Mouse (Mus musculus): Measurements from ENCODE around the gene Lasp1. TPM values are rescaled to one million over a fixed set of nuclear protein-coding genes. Genes with fewer than 3 reads are reported as not detected.
A peak's percentile ranks its signal among the peaks of the same experiment; 100 is the strongest.

Lasp1 gene
- polyA plus RNA-seq, 1 experiment: 167 TPM

- no peaks in the 10 kb centered on the region; the same call in 1 of the 2 replicates for H3K36me3 ChIP-seq (ENCODE audit: control insufficient read depth, insufficient read depth, low read length)
- H3K4me1 ChIP-seq (replicated peaks; ENCODE audit: control insufficient read depth, insufficient read depth, low read length): peaks cover 31% of the 10 kb centered on the region
- WGBS: 15% methylated on average over 6 of the region's 6 CpGs
- TF ChIP-seq POLR2A (IDR thresholded peaks at IDR 0.05; ENCODE audit: control insufficient read depth, extremely low read depth, insufficient read depth, low read length, poor library complexity) (no peak), CTCF (IDR thresholded peaks at IDR 0.05; ENCODE audit: borderline replicate concordance, control insufficient read depth, extremely low read depth, insufficient read depth, low read length, poor library complexity) (no peak)
- no peaks in the 10 kb centered on the region for H3K27me3 ChIP-seq (ENCODE audit: control insufficient read depth, insufficient read depth, low read length)
- no peak for DNase-seq
- peak within 1 kb of the TSS; percentile 42 for H3K4me3 ChIP-seq (ENCODE audit: control insufficient read depth, insufficient read depth, low read length)
- peak within 1 kb of the TSS; percentile 43 for H3K27ac ChIP-seq (ENCODE audit: control insufficient read depth, insufficient read depth, low read length)
Observed at GRCm38 (mm10) chr11:97840539-97840954, 41.7 kb downstream of the Lasp1 start, which contains the start of gene B230217C12Rik. Gene B230217C12Rik, plus strand, starts transcription at chr11:97840780.

- peak overlapping the region; percentile 42 for H3K4me3 ChIP-seq (ENCODE audit: control insufficient read depth, insufficient read depth, low read length)
- no peaks in the 10 kb centered on the region; the same call in 1 of the 2 replicates for H3K36me3 ChIP-seq (ENCODE audit: control insufficient read depth, insufficient read depth, low read length)
- peaks cover 26% of the 10 kb centered on the region for H3K4me1 ChIP-seq (replicated peaks; ENCODE audit: control insufficient read depth, insufficient read depth, low read length)
- 0 out of 2 replicates have a peak overlapping the region, but pooled peaks have one; percentile 36 for H3K27ac ChIP-seq (ENCODE audit: control insufficient read depth, insufficient read depth, low read length)
- DNase-seq: peak; percentile 68
- no peak for TF ChIP-seq POLR2A (IDR thresholded peaks at IDR 0.05; ENCODE audit: control insufficient read depth, extremely low read depth, insufficient read depth, low read length, poor library complexity)
- TF ChIP-seq CTCF (IDR thresholded peaks at IDR 0.05; ENCODE audit: borderline replicate concordance, control insufficient read depth, extremely low read depth, insufficient read depth, low read length, poor library complexity): no peak
- H3K27me3 ChIP-seq (ENCODE audit: control insufficient read depth, insufficient read depth, low read length): no peaks in the 10 kb centered on the region
- 13% methylated on average over 22 of the region's 22 CpGs for WGBS
Observed at GRCm38 (mm10) chr11:97840991-97841661, 42.3 kb downstream of the Lasp1 start.

DNA sequence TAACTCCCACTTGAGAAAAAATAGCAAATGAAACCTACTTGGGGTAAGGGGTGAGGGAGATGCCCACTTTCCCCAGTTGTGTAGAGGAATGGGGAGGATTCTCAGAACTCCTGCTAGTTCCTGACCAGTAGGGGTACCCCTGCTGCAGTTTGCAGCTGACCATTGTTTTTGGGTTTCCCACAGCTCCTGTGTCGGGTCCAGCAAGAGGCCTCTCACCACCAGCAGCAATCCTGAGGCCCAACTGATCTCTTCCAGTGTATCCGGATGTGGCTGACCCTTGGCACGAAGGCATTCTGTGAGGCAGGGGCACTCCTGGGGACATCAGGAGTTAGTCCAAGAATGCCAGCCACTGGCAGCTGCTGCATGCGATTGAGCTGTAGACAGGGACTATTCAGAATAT is 43.2 kb downstream of the Lasp1 start:
- TF ChIP-seq POLR2A (IDR thresholded peaks at IDR 0.05; ENCODE audit: control insufficient read depth, extremely low read depth, insufficient read depth, low read length, poor library complexity): no peak
- TF ChIP-seq CTCF (IDR thresholded peaks at IDR 0.05; ENCODE audit: borderline replicate concordance, control insufficient read depth, extremely low read depth, insufficient read depth, low read length, poor library complexity): no peak
- no peaks in the 10 kb centered on the region for H3K27me3 ChIP-seq (ENCODE audit: control insufficient read depth, insufficient read depth, low read length)
- no peaks in the 10 kb centered on the region; the same call in 1 of the 2 replicates for H3K36me3 ChIP-seq (ENCODE audit: control insufficient read depth, insufficient read depth, low read length)
- WGBS: 97% methylated on average over 4 of the region's 4 CpGs
- no peak for DNase-seq
- peaks cover 18% of the 10 kb centered on the region for H3K4me1 ChIP-seq (replicated peaks; ENCODE audit: control insufficient read depth, insufficient read depth, low read length)
- no peak overlapping the region for H3K27ac ChIP-seq (ENCODE audit: control insufficient read depth, insufficient read depth, low read length)
- no peak overlapping the region for H3K4me3 ChIP-seq (ENCODE audit: control insufficient read depth, insufficient read depth, low read length)

DNA sequence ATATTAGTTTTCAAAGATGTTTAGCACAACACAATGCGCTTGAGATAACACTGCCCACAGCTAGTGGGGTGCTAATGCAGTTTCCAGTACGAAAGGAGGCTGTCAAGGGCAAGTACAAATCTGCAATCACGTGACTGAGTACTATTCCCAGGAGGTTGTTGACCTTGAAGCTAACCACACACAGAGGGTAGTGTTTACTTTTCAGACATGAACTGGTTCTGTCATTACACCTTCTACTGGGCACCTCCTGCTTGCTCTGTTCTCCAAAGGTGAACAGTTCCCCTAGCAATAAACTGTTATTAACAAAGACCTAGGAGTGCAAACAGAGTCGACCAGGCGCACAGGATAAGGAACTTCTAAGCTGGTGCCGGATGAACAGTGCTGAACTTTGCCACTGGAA is 51.6 kb downstream of the Lasp1 start:
- WGBS: 84% methylated on average over 6 of the region's 6 CpGs
- DNase-seq: no peak
- no peak overlapping the region for H3K27ac ChIP-seq (ENCODE audit: control insufficient read depth, insufficient read depth, low read length)

DNA sequence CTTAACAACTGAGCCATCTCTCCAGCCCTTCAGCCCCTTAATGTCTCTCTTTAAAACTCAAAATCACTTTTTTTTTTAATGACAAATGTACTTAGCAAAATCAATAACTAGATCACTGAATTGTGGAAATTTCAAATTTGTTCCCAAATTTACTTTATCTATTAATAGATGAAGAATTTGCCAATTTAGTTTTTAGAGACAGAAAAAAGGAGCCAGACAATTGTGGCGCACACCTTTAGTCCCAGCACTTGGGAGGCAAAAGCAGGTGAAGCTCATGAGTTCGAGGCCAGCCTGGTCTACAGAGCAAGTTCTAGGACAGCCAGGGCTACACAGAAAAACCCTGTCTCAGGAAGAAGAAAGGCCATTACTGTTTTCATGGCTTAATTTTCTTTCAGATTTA is 52.8 kb downstream of the Lasp1 start:
- no peak for TF ChIP-seq CTCF (IDR thresholded peaks at IDR 0.05; ENCODE audit: borderline replicate concordance, control insufficient read depth, extremely low read depth, insufficient read depth, low read length, poor library complexity)
- no peak for TF ChIP-seq POLR2A (IDR thresholded peaks at IDR 0.05; ENCODE audit: control insufficient read depth, extremely low read depth, insufficient read depth, low read length, poor library complexity)
- 98% methylated on average over 2 of the region's 2 CpGs for WGBS
- Histone ChIP-seq H3K27me3 (ENCODE audit: control insufficient read depth, insufficient read depth, low read length) (no peaks in the 10 kb centered on the region), H3K4me1 (replicated peaks; ENCODE audit: control insufficient read depth, insufficient read depth, low read length) (no peaks in the 10 kb centered on the region), H3K4me3 (ENCODE audit: control insufficient read depth, insufficient read depth, low read length) (no peak overlapping the region), H3K36me3 (ENCODE audit: control insufficient read depth, insufficient read depth, low read length) (no peaks in the 10 kb centered on the region), H3K27ac (ENCODE audit: control insufficient read depth, insufficient read depth, low read length) (no peak overlapping the region)
- no peak for DNase-seq

More for the DNA sequence above, 51.6 kb downstream of the Lasp1 start:
- TF ChIP-seq POLR2A (IDR thresholded peaks at IDR 0.05; ENCODE audit: control insufficient read depth, extremely low read depth, insufficient read depth, low read length, poor library complexity): no peak
- no peak for TF ChIP-seq CTCF (IDR thresholded peaks at IDR 0.05; ENCODE audit: borderline replicate concordance, control insufficient read depth, extremely low read depth, insufficient read depth, low read length, poor library complexity)
- no peaks in the 10 kb centered on the region for H3K4me1 ChIP-seq (replicated peaks; ENCODE audit: control insufficient read depth, insufficient read depth, low read length)
- H3K36me3 ChIP-seq (ENCODE audit: control insufficient read depth, insufficient read depth, low read length): no peaks in the 10 kb centered on the region
- no peak overlapping the region for H3K4me3 ChIP-seq (ENCODE audit: control insufficient read depth, insufficient read depth, low read length)
- H3K27me3 ChIP-seq (ENCODE audit: control insufficient read depth, insufficient read depth, low read length): no peaks in the 10 kb centered on the region

DNA sequence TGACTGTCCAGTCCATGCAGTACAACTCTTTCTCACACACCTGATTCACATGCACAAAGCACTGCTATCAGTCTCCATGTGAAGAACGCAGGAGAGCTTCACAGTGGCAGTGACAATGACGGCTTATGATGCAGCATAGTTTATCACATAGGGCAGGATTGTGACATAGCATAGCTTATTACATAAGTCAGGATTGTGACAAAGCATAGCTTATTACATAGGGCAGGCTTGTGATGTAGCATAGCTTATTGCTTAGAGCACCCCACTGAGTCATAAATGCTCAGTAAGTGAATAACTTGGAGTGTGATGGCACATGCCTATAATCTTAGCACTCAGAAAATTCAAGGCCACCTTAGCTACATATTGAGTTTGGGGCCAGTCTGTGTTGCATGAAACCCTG is 56.7 kb downstream of the Lasp1 start:
- TF ChIP-seq POLR2A (IDR thresholded peaks at IDR 0.05; ENCODE audit: control insufficient read depth, extremely low read depth, insufficient read depth, low read length, poor library complexity) (no peak), CTCF (IDR thresholded peaks at IDR 0.05; ENCODE audit: borderline replicate concordance, control insufficient read depth, extremely low read depth, insufficient read depth, low read length, poor library complexity) (no peak)
- Histone ChIP-seq H3K27ac (ENCODE audit: control insufficient read depth, insufficient read depth, low read length) (no peak overlapping the region), H3K27me3 (ENCODE audit: control insufficient read depth, insufficient read depth, low read length) (no peaks in the 10 kb centered on the region), H3K4me3 (ENCODE audit: control insufficient read depth, insufficient read depth, low read length) (no peak overlapping the region), H3K4me1 (replicated peaks; ENCODE audit: control insufficient read depth, insufficient read depth, low read length) (no peaks in the 10 kb centered on the region), H3K36me3 (ENCODE audit: control insufficient read depth, insufficient read depth, low read length) (no peaks in the 10 kb centered on the region)
- WGBS: 99% methylated on average over 2 of the region's 2 CpGs
- no peak for DNase-seq

Data from thymus, adult 2 months (tissue).